Mouse (Mus musculus) MEL (cell line): Measurements from ENCODE around the gene Dusp14. TPM values are rescaled to one million over a fixed set of nuclear protein-coding genes. Genes with fewer than 3 reads are reported as not detected.

Experiments
- DNase-seq: peaks from one replicate; pipeline ENCODE4 v3.0.0; 2011; ENCODE audit warnings: low read depth, low spot score
- H3K27ac ChIP-seq: 2 replicates; pipeline ENCODE4 v1.5.1; 2012; ENCODE audit warnings: low read depth, mild to moderate bottlenecking, control low read depth, low read length, moderate library complexity; ENCODE audit not compliant: control insufficient read depth
- H3K27me3 ChIP-seq, 2 experiments: fragments of 150-350 bp in 1 of 2; sonication (generic) in 1 of 2; 2 replicates each; pipeline ENCODE4 v1.6.1; 2012; ENCODE audit warnings: low read length in 2 of 2, mild to moderate bottlenecking in 2 of 2, improper control_type of control experiment in 1 of 2, moderate library complexity in 1 of 2; ENCODE audit not compliant: insufficient read depth in 2 of 2, control insufficient read depth in 1 of 2
- H3K36me3 ChIP-seq, 2 experiments: 2 replicates each; pipeline ENCODE4 v1.6.1; 2012 to 2014; ENCODE audit warnings: low read length in 2 of 2, improper control_type of control experiment in 1 of 2, inconsistent platforms in 1 of 2, mild to moderate bottlenecking in 1 of 2; ENCODE audit not compliant: insufficient read depth in 2 of 2, control insufficient read depth in 1 of 2
- H3K4me1 ChIP-seq, 2 experiments: fragments of 150-350 bp in 1 of 2; sonication (generic) in 1 of 2; 2 replicates each; pipeline ENCODE4 v1.6.1; 2012; ENCODE audit warnings: low read length in 2 of 2, improper control_type of control experiment in 1 of 2, mild to moderate bottlenecking in 1 of 2; ENCODE audit not compliant: insufficient read depth in 2 of 2, control insufficient read depth in 1 of 2
- H3K4me3 ChIP-seq, 2 experiments: fragments of 150-350 bp in 1 of 2; sonication (generic) in 1 of 2; 2 replicates each; pipeline ENCODE4 v1.5.1; 2012; ENCODE audit warnings: low read depth in 2 of 2, low read length in 2 of 2, mild to moderate bottlenecking in 2 of 2, moderate library complexity in 2 of 2, control low read depth in 1 of 2, improper control_type of control experiment in 1 of 2; ENCODE audit not compliant: control insufficient read depth in 1 of 2, insufficient read depth in 1 of 2
- H3K79me2 ChIP-seq: 2 replicates; pipeline ENCODE4 v1.6.1; 2012; ENCODE audit warnings: mild to moderate bottlenecking, low read length, moderate library complexity; ENCODE audit not compliant: control insufficient read depth, poor library complexity, insufficient read depth
- H3K9ac ChIP-seq: 2 replicates; pipeline ENCODE4 v1.6.1; 2012; ENCODE audit warnings: low read depth, mild to moderate bottlenecking, control low read depth, low read length, moderate library complexity; ENCODE audit not compliant: control insufficient read depth, poor library complexity, severe bottlenecking
- H3K9me3 ChIP-seq: fragments of 150-350 bp; sonication (generic); replicated peaks from 2 replicates; pipeline ENCODE4 v1.6.1; 2012; ENCODE audit warnings: mild to moderate bottlenecking, low read length, improper control_type of control experiment, moderate library complexity; ENCODE audit not compliant: insufficient read depth
- BHLHE40 ChIP-seq: IDR thresholded peaks from 2 replicates; pipeline ENCODE4 v1.6.1; 2012; ENCODE audit warnings: low read depth, mild to moderate bottlenecking, inconsistent platforms, low read length, improper control_type of control experiment, borderline replicate concordance
- CHD1 ChIP-seq: IDR thresholded peaks from 2 replicates; pipeline ENCODE4 v1.6.1; 2012; ENCODE audit warnings: low read depth, mild to moderate bottlenecking, inconsistent platforms, low read length, improper control_type of control experiment
- E2F4 ChIP-seq: IDR thresholded peaks from 2 replicates; pipeline ENCODE4 v1.6.1; 2011; ENCODE audit warnings: low read depth, low read length, improper control_type of control experiment, borderline replicate concordance
- EP300 ChIP-seq, 2 experiments: IDR thresholded peaks; 2 replicates each; pipeline ENCODE4 v1.6.1; 2011; ENCODE audit warnings: improper control_type of control experiment in 2 of 2, low read length in 2 of 2, low read depth in 1 of 2, mild to moderate bottlenecking in 1 of 2
- ETS1 ChIP-seq: IDR thresholded peaks from 2 replicates; pipeline ENCODE4 v1.6.1; 2012; ENCODE audit warnings: low read depth, mild to moderate bottlenecking, inconsistent platforms, low read length, improper control_type of control experiment, moderate library complexity
- GABPA ChIP-seq: IDR thresholded peaks from 2 replicates; pipeline ENCODE4 v1.6.1; 2012; ENCODE audit warnings: low read depth, mild to moderate bottlenecking, inconsistent platforms, low read length, improper control_type of control experiment, moderate library complexity
- KAT2A ChIP-seq: conservative IDR thresholded peaks from 2 replicates; pipeline ENCODE4 v1.6.1; 2012; ENCODE audit warnings: low read depth, low read length, improper control_type of control experiment, inconsistent platforms
- MAFK ChIP-seq: IDR thresholded peaks from 2 replicates; pipeline ENCODE4 v1.6.1; 2011; ENCODE audit warnings: low read depth, mild to moderate bottlenecking, low read length, improper control_type of control experiment, borderline replicate concordance
- MXI1 ChIP-seq: IDR thresholded peaks from 2 replicates; pipeline ENCODE4 v1.6.1; 2011; ENCODE audit warnings: mild to moderate bottlenecking, low read depth, low read length, improper control_type of control experiment
- MYB ChIP-seq: IDR thresholded peaks from 2 replicates; pipeline ENCODE4 v1.6.1; 2011; ENCODE audit warnings: mild to moderate bottlenecking, low read depth, low read length, improper control_type of control experiment
- MYC ChIP-seq: IDR thresholded peaks from 2 replicates; pipeline ENCODE4 v1.6.1; 2011; ENCODE audit warnings: low read depth, mild to moderate bottlenecking, low read length, improper control_type of control experiment, moderate library complexity
- NRF1 ChIP-seq: IDR thresholded peaks from 2 replicates; pipeline ENCODE4 v1.6.1; 2014; ENCODE audit warnings: low read depth, mild to moderate bottlenecking, inconsistent platforms, low read length, improper control_type of control experiment, moderate library complexity; ENCODE audit not compliant: poor library complexity, insufficient read depth, severe bottlenecking
- POLR2A ChIP-seq, 2 experiments: IDR thresholded peaks; 2 replicates each; pipeline ENCODE4 v1.6.1; 2011 to 2012; ENCODE audit warnings: low read length in 2 of 2, mild to moderate bottlenecking in 2 of 2, control low read depth in 1 of 2, improper control_type of control experiment in 1 of 2, low read depth in 1 of 2, moderate library complexity in 1 of 2; ENCODE audit not compliant: control insufficient read depth in 1 of 2, insufficient read depth in 1 of 2, poor library complexity in 1 of 2
- POLR2AphosphoS5 ChIP-seq: IDR thresholded peaks from 2 replicates; pipeline ENCODE4 v1.6.1; 2012; ENCODE audit warnings: low read depth, borderline replicate concordance, mild to moderate bottlenecking, inconsistent platforms, low read length, moderate library complexity, mixed read lengths
- RAD21 ChIP-seq: IDR thresholded peaks from 2 replicates; pipeline ENCODE4 v1.6.1; 2011; ENCODE audit warnings: mild to moderate bottlenecking, low read depth, low read length, improper control_type of control experiment
- RCOR1 ChIP-seq: IDR thresholded peaks from 2 replicates; pipeline ENCODE4 v1.6.1; 2012; ENCODE audit warnings: low read depth, mild to moderate bottlenecking, inconsistent platforms, low read length, improper control_type of control experiment
- SIN3A ChIP-seq: IDR thresholded peaks from 2 replicates; pipeline ENCODE4 v1.6.1; 2012; ENCODE audit warnings: low read length, improper control_type of control experiment, inconsistent platforms
- SMC3 ChIP-seq: IDR thresholded peaks from 2 replicates; pipeline ENCODE4 v1.6.1; 2011; ENCODE audit warnings: low read depth, low read length, improper control_type of control experiment
- TAL1 ChIP-seq: IDR thresholded peaks from 2 replicates; pipeline ENCODE4 v1.6.1; 2012; ENCODE audit warnings: mild to moderate bottlenecking, inconsistent platforms, low read length, moderate library complexity, mixed read lengths
- TBP ChIP-seq: IDR thresholded peaks from 2 replicates; pipeline ENCODE4 v1.8.0; 2011; ENCODE audit warnings: low read depth, low read length, improper control_type of control experiment
- TCF12 ChIP-seq: IDR thresholded peaks from 2 replicates; pipeline ENCODE4 v1.6.1; 2014; ENCODE audit warnings: low read depth, mild to moderate bottlenecking, inconsistent platforms, low read length, improper control_type of control experiment, moderate library complexity
- USF1 ChIP-seq: IDR thresholded peaks from 2 replicates; pipeline ENCODE4 v1.6.1; 2014; ENCODE audit warnings: low read depth, mild to moderate bottlenecking, inconsistent platforms, low read length, improper control_type of control experiment, moderate library complexity
- ZC3H11A ChIP-seq: IDR thresholded peaks from 2 replicates; pipeline ENCODE4 v1.6.1; 2012; ENCODE audit warnings: low read depth, mild to moderate bottlenecking, inconsistent platforms, low read length, improper control_type of control experiment
- ZMIZ1 ChIP-seq: IDR thresholded peaks from 2 replicates; pipeline ENCODE4 v1.6.1; 2012; ENCODE audit warnings: low read depth, mild to moderate bottlenecking, inconsistent platforms, low read length, improper control_type of control experiment, moderate library complexity
- polyA plus RNA-seq, 2 experiments: library from polyadenylated mRNA; stranded (reverse) in 1 of 2; unstranded in 1 of 2; fragments of >175 nt in 1 of 2; fragments of >200 nt in 1 of 2; gene quantifications; 2 replicates each; pipeline versions ENCODE4 v1.2.1 to v1.2.4; 2012; ENCODE audit warnings: low replicate concordance in 2 of 2, low read depth in 1 of 2; ENCODE audit not compliant: insufficient read length in 2 of 2, insufficient read depth in 1 of 2, missing spikeins in 1 of 2
- total RNA-seq: library from RNA; depleted of rRNA; stranded (reverse); fragments of 300-350 nt; gene quantifications from 2 replicates; pipeline ENCODE4 v1.2.3, GENCODE M21; 2012

Dusp14 gene
- total and polyA plus RNA-seq, 3 experiments: 7.9 to 9.7 TPM; not detected in 1

GRCm38 (mm10) chr11:84079361-84079760 lies 10.3 kb upstream of the Dusp14 start:
- Histone ChIP-seq H3K27me3 (no peaks in the 10 kb centered on the region), H3K9ac (no peak overlapping the region), H3K4me3 (no peak overlapping the region), H3K36me3 (no peaks in the 10 kb centered on the region), H3K4me1 (no peaks in the 10 kb centered on the region), H3K9me3 (no peaks in the 10 kb centered on the region), H3K27ac (no peak overlapping the region), H3K79me2 (no peaks in the 10 kb centered on the region)
- TF ChIP-seq TAL1: no peak
- TF ChIP-seq SMC3: no peak
- no peak for TF ChIP-seq NRF1
- no peak for TF ChIP-seq MAFK
- no peak for TF ChIP-seq E2F4
- TF ChIP-seq TBP: no peak
- TF ChIP-seq SIN3A: no peak
- no peak for TF ChIP-seq CHD1
- no peak for TF ChIP-seq RAD21
- TF ChIP-seq MXI1: no peak
- no peak for TF ChIP-seq MYB
- TF ChIP-seq BHLHE40: no peak
- no peak for TF ChIP-seq RCOR1
- TF ChIP-seq ETS1: no peak
- TF ChIP-seq EP300 (IDR thresholded peaks at IDR 0.05; ENCODE audit: low read depth in 1 of 2, low read length in 2 of 2): no peak
- TF ChIP-seq GABPA: no peak
- TF ChIP-seq POLR2AphosphoS5: no peak
- TF ChIP-seq TCF12: no peak
- no peak for DNase-seq

- DNase-seq: no peak
- H3K27me3 ChIP-seq: no peaks in the 10 kb centered on the region
- no peak overlapping the region for H3K9ac ChIP-seq
- H3K9me3 ChIP-seq: no peaks in the 10 kb centered on the region
- no peak overlapping the region for H3K27ac ChIP-seq
- no peaks in the 10 kb centered on the region for H3K36me3 ChIP-seq
- no peaks in the 10 kb centered on the region for H3K4me1 ChIP-seq
- no peak for TF ChIP-seq MYC
- TF ChIP-seq POLR2AphosphoS5: no peak
- TF ChIP-seq SIN3A: no peak
- TF ChIP-seq USF1: no peak
- TF ChIP-seq POLR2A (IDR thresholded peaks at IDR 0.05; ENCODE audit: control insufficient read depth in 1 of 2, insufficient read depth in 1 of 2, low read depth in 1 of 2, low read length in 2 of 2, poor library complexity in 1 of 2): no peak
- TF ChIP-seq ZMIZ1: no peak
- TF ChIP-seq SMC3: no peak
- TF ChIP-seq ETS1: no peak
- TF ChIP-seq ZC3H11A: no peak
- no peak for TF ChIP-seq RCOR1
- no peak for TF ChIP-seq KAT2A
- no peak for TF ChIP-seq TBP
- no peak for TF ChIP-seq CHD1
- TF ChIP-seq, all 39 proteins: peak for 0
- Histone ChIP-seq H3K4me3 (no peak overlapping the region), H3K79me2 (no peaks in the 10 kb centered on the region)
These were observed 9.5 kb upstream of the Dusp14 start for GRCm38 (mm10) chr11:84078601-84079000.
